Mouse (Mus musculus) liver, embryonic 14.5 days (tissue): Measurements from ENCODE around the gene Dner. TPM values are rescaled to one million over a fixed set of nuclear protein-coding genes. Genes with fewer than 3 reads are reported as not detected.

Source experiments
- ATAC-seq: fragments of 200-750 bp; cut with Nextera tagmentation; 2 replicates; pipeline ENCODE4 v1.8.0; 2017; ENCODE audit warnings: moderate number of reproducible peaks, mild to moderate bottlenecking, moderate library complexity; ENCODE audit not compliant: insufficient read depth
- DNase-seq, 3 experiments: peaks; one replicate each; pipeline ENCODE4 v3.0.0-alpha.2; 2012 to 2013; ENCODE audit warnings: low read depth in 3 of 3, low spot score in 3 of 3
- H3K27ac ChIP-seq: fragments of 300-500 bp; sonication (generic); 2 replicates; pipeline ENCODE4 v1.5.1; 2014; ENCODE audit warnings: moderate library complexity, mild to moderate bottlenecking, control low read depth, inconsistent platforms
- H3K27me3 ChIP-seq: fragments of 300-500 bp; sonication (generic); 2 replicates; pipeline ENCODE4 v1.6.1; 2014; ENCODE audit warnings: mild to moderate bottlenecking, low read length, moderate library complexity; ENCODE audit not compliant: control insufficient read depth, insufficient read depth
- H3K36me3 ChIP-seq: fragments of 300-500 bp; sonication (generic); replicated peaks from 2 replicates; pipeline ENCODE4 v1.6.1; 2014; ENCODE audit warnings: low read depth; ENCODE audit not compliant: control insufficient read depth, insufficient read depth
- H3K4me1 ChIP-seq, 2 experiments: fragments of 200-500 bp in 1 of 2; fragments of 300-500 bp in 1 of 2; sonication (generic) in 1 of 2; replicated peaks; 2 replicates each; pipeline ENCODE4 v1.6.1; 2012 to 2014; ENCODE audit warnings: antibody characterized with exemption in 1 of 2, inconsistent platforms in 1 of 2, low read length in 1 of 2; ENCODE audit not compliant: control insufficient read depth in 2 of 2, insufficient read depth in 2 of 2
- H3K4me2 ChIP-seq: fragments of 300-500 bp; sonication (generic); 2 replicates; pipeline ENCODE4 v1.6.1; 2014; ENCODE audit warnings: low read depth, mild to moderate bottlenecking, control low read depth, moderate library complexity
- H3K4me3 ChIP-seq, 2 experiments: fragments of 200-500 bp in 1 of 2; fragments of 300-500 bp in 1 of 2; sonication (generic) in 1 of 2; 2 replicates each; pipeline ENCODE4 v1.5.1; 2012 to 2014; ENCODE audit warnings: low read depth in 2 of 2, low read length in 2 of 2, mild to moderate bottlenecking in 2 of 2, control low read depth in 1 of 2, inconsistent platforms in 1 of 2, moderate library complexity in 1 of 2; ENCODE audit not compliant: insufficient read depth in 1 of 2
- H3K9ac ChIP-seq: fragments of 300-500 bp; sonication (generic); replicated peaks from 2 replicates; pipeline ENCODE4 v1.6.1; 2014; ENCODE audit warnings: mild to moderate bottlenecking, control low read depth, moderate library complexity
- H3K9me3 ChIP-seq: fragments of 300-500 bp; sonication (generic); 2 replicates; pipeline ENCODE4 v1.6.1; 2016; ENCODE audit warnings: low read length, mixed read lengths; ENCODE audit not compliant: control insufficient read depth
- CTCF ChIP-seq: IDR thresholded peaks from 2 replicates; pipeline ENCODE4 v1.5.1; 2016; ENCODE audit warnings: antibody characterized with exemption, low read depth, control low read depth
- EP300 ChIP-seq: IDR thresholded peaks from 2 replicates; pipeline ENCODE4 v1.6.1; 2016; ENCODE audit warnings: antibody characterized with exemption, low read depth
- WGBS: fragments of 180-500 bp; shearing (Covaris S2); extraction: QIAGEN DNeasy Blood & Tissue Kit; methylation state at CpG from one replicate; pipeline ENCODE4 v1.1.7; 2014; ENCODE audit not compliant: insufficient replicate concordance; 5-methylcytosine and 5-hydroxymethylcytosine counted together
- polyA plus RNA-seq, 2 experiments: library from polyadenylated mRNA; depleted of rRNA in 1 of 2; stranded (reverse) in 1 of 2; unstranded in 1 of 2; fragments of >200 nt; fragmentation: Nextera tagmentation in 1 of 2; extraction: Ambion mirVana in 1 of 2; gene quantifications; 2 replicates each; pipeline versions ENCODE4 v1.2.1 to v1.2.3; 2012 to 2014

Dner gene
- polyA plus RNA-seq, 2 experiments, result 0.02 TPM; not detected in 1

DNA sequence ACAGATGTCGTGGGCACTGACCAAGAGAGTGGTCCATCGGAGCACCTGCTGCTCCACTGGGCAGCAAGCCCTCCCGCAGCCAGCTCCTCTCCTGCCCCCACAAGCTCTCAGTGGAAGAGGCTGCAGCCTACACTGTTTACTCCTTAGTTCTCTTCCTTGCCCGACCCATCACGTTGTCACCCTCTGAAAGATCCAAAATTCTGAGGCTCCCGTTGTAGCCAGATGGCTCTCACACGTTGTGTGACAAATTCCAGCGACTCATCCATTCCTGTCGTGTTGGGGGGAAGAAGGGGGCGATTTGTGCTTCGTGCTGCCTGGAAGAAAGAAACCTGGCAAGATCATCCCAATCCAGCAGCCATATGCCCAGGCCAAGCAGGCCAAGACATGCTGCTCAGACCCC, 268.3 kb downstream of the Dner start:
- ATAC-seq (no peak), DNase-seq (no peak)
- H3K36me3 ChIP-seq, result no peaks in the 10 kb centered on the region
- H3K27ac ChIP-seq, result no peak overlapping the region
- H3K4me1 ChIP-seq, result no peaks in the 10 kb centered on the region
- H3K4me2 ChIP-seq, result no peak overlapping the region
- no peak overlapping the region for H3K4me3 ChIP-seq
- no peaks in the 10 kb centered on the region for H3K9me3 ChIP-seq
- H3K9ac ChIP-seq, result no peak overlapping the region
- H3K27me3 ChIP-seq, result no peaks in the 10 kb centered on the region
- WGBS, result 45% methylated on average over 11 of the region's 11 CpGs
- TF ChIP-seq CTCF, result no peak
- TF ChIP-seq EP300, result no peak

DNA sequence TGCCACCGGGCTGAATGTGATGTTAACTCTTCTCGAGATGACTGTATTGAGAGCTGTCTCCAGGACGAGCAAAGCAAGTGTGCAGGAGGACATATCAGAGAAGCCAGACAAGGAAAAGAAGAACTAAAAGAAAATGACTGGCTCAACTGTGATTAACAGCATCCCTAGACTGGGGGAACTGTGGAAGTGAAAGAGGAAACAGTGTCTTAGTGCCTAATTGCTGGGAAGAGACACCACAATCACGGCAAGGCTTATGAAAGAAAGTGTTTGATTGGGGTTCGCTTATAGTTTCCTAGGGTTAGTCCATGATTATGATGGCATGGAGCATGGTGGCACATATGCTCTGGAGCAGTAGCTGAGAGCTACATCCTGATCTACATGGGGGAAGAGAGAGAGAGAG, 269.3 kb downstream of the Dner start:
- Histone ChIP-seq H3K4me1 (no peaks in the 10 kb centered on the region), H3K9ac (no peak overlapping the region), H3K27ac (no peak overlapping the region), H3K4me3 (no peak overlapping the region), H3K9me3 (no peaks in the 10 kb centered on the region), H3K4me2 (no peak overlapping the region), H3K36me3 (no peaks in the 10 kb centered on the region), H3K27me3 (no peaks in the 10 kb centered on the region)
- DNase-seq, result peak in 1 of 3 experiments; percentile 4
- WGBS, result 47% methylated on average over 5 of the region's 5 CpGs
- TF ChIP-seq EP300, result no peak
- no peak for TF ChIP-seq CTCF
- no peak for ATAC-seq

DNA sequence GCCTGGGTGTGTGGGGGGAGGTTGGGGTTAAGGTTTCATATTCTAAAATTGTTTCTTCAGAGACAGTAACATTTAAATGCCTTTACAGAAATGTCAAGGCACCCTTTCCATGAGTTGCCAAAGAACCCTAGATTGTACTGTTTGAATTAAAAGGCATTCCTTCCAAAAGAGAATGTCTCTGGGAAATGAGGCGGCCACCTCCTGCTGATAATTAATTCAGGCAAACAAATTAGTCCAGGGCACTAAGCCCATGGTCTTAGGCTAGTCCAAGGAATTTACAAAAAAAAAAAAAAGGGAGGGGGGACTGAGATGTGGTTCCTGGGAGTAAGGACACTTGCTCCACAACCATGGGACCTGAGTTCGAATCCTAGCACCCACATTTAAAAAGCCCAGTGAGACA, 273.1 kb downstream of the Dner start:
- WGBS, result 49% methylated on average over 2 of the region's 2 CpGs
- H3K27me3 ChIP-seq, result no peaks in the 10 kb centered on the region
- H3K27ac ChIP-seq, result no peak overlapping the region
- H3K36me3 ChIP-seq, result no peaks in the 10 kb centered on the region
- no peaks in the 10 kb centered on the region for H3K4me1 ChIP-seq
- no peak overlapping the region for H3K4me3 ChIP-seq
- no peak overlapping the region for H3K4me2 ChIP-seq
- ATAC-seq (no peak), DNase-seq (no peak)
- H3K9me3 ChIP-seq, result no peaks in the 10 kb centered on the region
- TF ChIP-seq EP300 (no peak), CTCF (no peak)
- H3K9ac ChIP-seq, result no peak overlapping the region

DNA sequence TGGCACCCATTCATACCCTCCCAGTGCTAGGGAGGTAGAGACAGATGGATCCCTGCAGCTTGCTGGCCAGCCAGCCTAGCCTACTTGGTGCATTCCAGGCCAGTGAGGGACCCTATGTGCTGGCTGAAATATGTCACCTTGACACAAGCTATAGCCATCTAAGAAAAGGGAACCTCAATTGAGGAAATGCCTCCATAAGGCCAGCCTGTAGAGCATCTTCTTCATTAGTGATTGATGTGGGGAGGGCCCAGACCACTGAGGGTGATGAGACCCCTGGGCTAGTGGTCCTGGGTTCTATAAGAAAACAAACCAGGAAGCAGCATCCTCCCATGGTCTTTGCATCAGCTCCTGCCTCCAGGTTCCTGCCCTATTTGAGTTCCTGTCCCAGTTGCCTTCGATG, 274.2 kb downstream of the Dner start:
- Histone ChIP-seq H3K9me3 (no peaks in the 10 kb centered on the region), H3K4me3 (no peak overlapping the region), H3K36me3 (no peaks in the 10 kb centered on the region), H3K27ac (no peak overlapping the region), H3K4me1 (no peaks in the 10 kb centered on the region), H3K9ac (no peak overlapping the region), H3K4me2 (no peak overlapping the region), H3K27me3 (no peaks in the 10 kb centered on the region)
- TF ChIP-seq CTCF, result no peak
- TF ChIP-seq EP300, result no peak
- DNase-seq (no peak), ATAC-seq (no peak)
- 37% methylated on average over 1 of the region's 1 CpGs for WGBS

DNA sequence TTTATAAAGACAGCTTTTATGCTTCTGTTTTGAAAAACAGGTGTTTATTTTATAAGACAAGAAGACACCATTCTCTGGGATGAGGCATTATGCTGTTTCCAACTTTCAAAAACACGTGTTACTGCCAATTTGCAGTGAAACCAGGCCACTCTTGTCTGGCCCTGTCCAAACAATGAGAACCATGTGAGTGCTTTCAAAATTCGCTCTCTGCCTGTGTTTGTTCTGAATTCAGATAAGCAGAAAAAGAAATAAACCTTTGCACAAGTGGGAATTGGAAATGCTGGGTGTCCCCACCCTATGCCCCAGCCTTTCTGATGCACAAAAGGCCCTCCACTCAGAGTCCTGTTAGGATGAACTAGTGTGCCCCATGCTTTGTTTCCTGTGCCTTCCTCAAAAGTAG, 276.6 kb downstream of the Dner start:
- Histone ChIP-seq H3K27ac (no peak overlapping the region), H3K4me1 (no peaks in the 10 kb centered on the region), H3K27me3 (no peaks in the 10 kb centered on the region), H3K4me2 (no peak overlapping the region), H3K4me3 (no peak overlapping the region), H3K9ac (no peak overlapping the region), H3K36me3 (no peaks in the 10 kb centered on the region), H3K9me3 (no peaks in the 10 kb centered on the region)
- no peak for TF ChIP-seq CTCF
- TF ChIP-seq EP300, result no peak
- DNase-seq (no peak), ATAC-seq (no peak)
- 22% methylated on average over 2 of the region's 2 CpGs for WGBS

DNA sequence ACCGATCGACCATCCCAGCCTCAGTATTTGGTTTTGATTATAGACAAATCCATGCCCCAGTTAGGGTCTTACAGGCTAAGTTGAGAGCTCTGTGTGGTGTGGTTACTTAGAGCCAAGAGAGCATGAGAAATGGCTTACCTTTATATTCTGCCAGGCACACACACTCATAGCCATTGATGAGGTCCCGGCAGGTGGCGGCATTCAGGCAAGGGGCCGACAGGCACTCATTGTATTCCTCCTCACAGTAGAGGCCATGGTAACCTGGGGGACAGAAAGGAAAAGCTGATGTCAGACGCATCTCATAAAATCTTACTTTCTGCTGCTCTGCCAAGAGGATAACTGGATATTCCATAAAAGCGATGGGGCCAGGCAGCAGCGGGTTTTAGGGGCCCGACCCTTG, 277.5 kb downstream of the Dner start:
- no peak for DNase-seq
- Histone ChIP-seq H3K9ac (no peak overlapping the region), H3K4me2 (no peak overlapping the region), H3K4me3 (no peak overlapping the region), H3K27me3 (no peaks in the 10 kb centered on the region), H3K4me1 (no peaks in the 10 kb centered on the region), H3K9me3 (no peaks in the 10 kb centered on the region), H3K36me3 (no peaks in the 10 kb centered on the region), H3K27ac (no peak overlapping the region)
- ATAC-seq, result no peak
- WGBS, result 64% methylated on average over 9 of the region's 9 CpGs
- TF ChIP-seq EP300 (no peak), CTCF (no peak)
